Mouse (Mus musculus) embryonic fibroblast, embryonic 13.5 days (primary cell): Measurements from ENCODE around the gene L3hypdh.

ENCODE experiments used
- CTCF ChIP-seq: IDR thresholded peaks from 2 replicates; pipeline ENCODE4 v1.5.1; 2011; ENCODE audit warnings: mild to moderate bottlenecking, control low read depth, low read length, moderate library complexity, borderline replicate concordance; ENCODE audit not compliant: insufficient read depth
- POLR2A ChIP-seq: IDR thresholded peaks from 2 replicates; pipeline ENCODE4 v1.6.1; 2011; ENCODE audit warnings: low read depth, mild to moderate bottlenecking, control low read depth, low read length, moderate library complexity

DNA sequence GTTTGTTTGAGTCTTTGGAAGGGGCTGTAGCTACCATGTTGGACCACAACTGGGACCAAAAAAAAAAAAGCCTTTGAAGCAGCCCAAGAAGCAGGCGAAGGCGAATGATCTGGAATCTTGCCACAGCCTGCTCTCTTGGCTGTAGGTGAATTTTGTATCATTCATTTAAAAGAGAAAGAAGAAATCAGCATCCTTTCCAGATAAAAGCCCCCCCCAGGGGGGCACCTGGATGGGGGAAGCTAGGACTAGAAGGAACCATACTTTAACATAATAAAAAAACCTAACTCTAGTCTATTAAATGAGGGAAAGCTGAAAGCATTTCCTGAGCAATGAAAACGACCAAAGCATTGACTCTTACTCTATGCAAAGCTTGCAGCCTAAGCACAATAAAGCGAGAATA lies 34.4 kb downstream of the L3hypdh start:
- TF ChIP-seq CTCF (no peak), POLR2A (no peak)
